Mouse (Mus musculus) midbrain, embryonic 15.5 days (tissue): Measurements from ENCODE around the gene Ring1. TPM values are rescaled to one million over a fixed set of nuclear protein-coding genes. Genes with fewer than 3 reads are reported as not detected.

Experiments
- ATAC-seq: fragments of 200-750 bp; cut with Nextera tagmentation; replicated peaks from 2 replicates; pipeline ENCODE4 v1.8.0; 2017; ENCODE audit warnings: moderate TSS enrichment
- H3K27ac ChIP-seq: fragments of 300-500 bp; sonication (generic); 2 replicates; pipeline ENCODE4 v1.5.1; 2015; ENCODE audit warnings: mild to moderate bottlenecking, inconsistent platforms
- H3K27me3 ChIP-seq: fragments of 300-500 bp; sonication (generic); replicated peaks from 2 replicates; pipeline ENCODE4 v1.6.1; 2015; ENCODE audit warnings: inconsistent platforms
- H3K36me3 ChIP-seq: fragments of 300-500 bp; sonication (generic); replicated peaks from 2 replicates; pipeline ENCODE4 v1.6.1; 2015; ENCODE audit warnings: inconsistent platforms
- H3K4me1 ChIP-seq: fragments of 300-500 bp; sonication (generic); 2 replicates; pipeline ENCODE4 v1.6.1; 2015; ENCODE audit warnings: inconsistent platforms
- H3K4me2 ChIP-seq: fragments of 300-500 bp; sonication (generic); 2 replicates; pipeline ENCODE4 v1.6.1; 2015; ENCODE audit warnings: inconsistent platforms, mild to moderate bottlenecking, moderate library complexity
- H3K4me3 ChIP-seq: fragments of 300-500 bp; sonication (generic); 2 replicates; pipeline ENCODE4 v1.5.1; 2015; ENCODE audit warnings: mild to moderate bottlenecking, inconsistent platforms
- H3K9ac ChIP-seq: fragments of 300-500 bp; sonication (generic); 2 replicates; pipeline ENCODE4 v1.6.1; 2015; ENCODE audit warnings: mild to moderate bottlenecking, inconsistent platforms
- H3K9me3 ChIP-seq: fragments of 300-500 bp; sonication (generic); 2 replicates; pipeline ENCODE4 v1.6.1; 2016; ENCODE audit warnings: inconsistent platforms
- WGBS: fragments of 180-500 bp; shearing (Covaris S2); methylation state at CpG from one replicate; pipeline ENCODE4 v1.1.7; 2015; ENCODE audit warnings: mixed read lengths; 5-methylcytosine and 5-hydroxymethylcytosine counted together
- microRNA counts: library from miRNA; unstranded; fragments of <30 nt; microRNA quantifications from one replicate; lab custom pipeline; 2016
- microRNA-seq: library from miRNA; unstranded; fragments of <30 nt; microRNA quantifications from one replicate; pipeline ENCODE4, GENCODE M21; 2016
- polyA plus RNA-seq: library from polyadenylated mRNA; unstranded; fragments of >200 nt; fragmentation: Nextera tagmentation; extraction: Ambion mirVana; gene quantifications from 2 replicates; pipeline ENCODE4 v1.2.1, GENCODE M21; 2015

Gene Ring1
- polyA plus RNA-seq, 1 experiment from 2014 or later, result 22.8 TPM

DNA sequence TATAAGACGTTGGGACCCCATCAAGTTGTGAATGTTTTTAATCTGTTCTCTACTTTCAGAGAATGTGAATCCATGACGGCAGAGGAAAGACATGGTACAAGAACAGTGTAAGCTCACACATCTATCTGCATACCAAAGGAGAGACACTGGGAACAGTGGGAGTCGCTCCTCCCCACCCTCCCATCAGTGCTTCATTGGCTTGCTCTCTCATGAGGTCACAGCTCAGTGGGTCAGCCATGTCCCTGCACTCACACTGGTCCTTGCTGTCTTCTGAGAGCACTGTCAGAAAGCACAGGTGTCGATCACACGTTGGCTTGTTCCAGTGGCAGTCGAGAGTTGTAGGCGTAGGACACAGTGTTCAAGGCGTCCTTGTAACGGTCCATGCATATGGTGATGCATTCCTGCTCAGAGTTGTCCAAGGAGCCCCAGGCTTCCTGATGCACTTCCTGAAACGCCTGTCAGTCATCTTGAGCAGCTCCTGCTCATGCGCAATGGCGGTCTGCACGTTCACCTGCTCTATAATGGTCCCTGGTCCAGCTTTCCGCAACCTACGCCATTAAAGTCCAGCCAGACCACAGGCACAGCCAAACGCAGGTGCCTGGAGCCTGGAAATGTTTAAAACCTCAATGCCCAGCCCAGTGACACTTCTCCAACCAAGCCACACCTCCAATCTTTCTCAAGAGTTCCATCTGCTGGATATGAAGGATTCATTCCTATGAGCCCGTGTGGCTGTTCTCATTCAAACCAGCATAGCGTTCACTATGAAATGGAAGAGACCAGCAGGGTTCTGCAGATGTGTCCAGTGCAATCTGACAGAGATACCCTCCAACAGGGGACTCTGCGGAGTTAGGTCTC lies 44.1 kb downstream of the Ring1 start:
- H3K36me3 ChIP-seq, result no peaks in the 10 kb centered on the region
- no peak overlapping the region for H3K9ac ChIP-seq
- no peaks in the 10 kb centered on the region for H3K9me3 ChIP-seq
- WGBS, result 77% methylated on average over 19 of the region's 19 CpGs
- ATAC-seq, result peak; percentile 37
- H3K27me3 ChIP-seq, result peaks cover 47% of the 10 kb centered on the region
- peak overlapping the region; percentile 91 for H3K27ac ChIP-seq
- peak overlapping the region; percentile 60 for H3K4me2 ChIP-seq
- H3K4me3 ChIP-seq, result peak overlapping the region; percentile 8; the same call in 1 of the 2 replicates
- H3K4me1 ChIP-seq, result peaks cover 25% of the 10 kb centered on the region

DNA sequence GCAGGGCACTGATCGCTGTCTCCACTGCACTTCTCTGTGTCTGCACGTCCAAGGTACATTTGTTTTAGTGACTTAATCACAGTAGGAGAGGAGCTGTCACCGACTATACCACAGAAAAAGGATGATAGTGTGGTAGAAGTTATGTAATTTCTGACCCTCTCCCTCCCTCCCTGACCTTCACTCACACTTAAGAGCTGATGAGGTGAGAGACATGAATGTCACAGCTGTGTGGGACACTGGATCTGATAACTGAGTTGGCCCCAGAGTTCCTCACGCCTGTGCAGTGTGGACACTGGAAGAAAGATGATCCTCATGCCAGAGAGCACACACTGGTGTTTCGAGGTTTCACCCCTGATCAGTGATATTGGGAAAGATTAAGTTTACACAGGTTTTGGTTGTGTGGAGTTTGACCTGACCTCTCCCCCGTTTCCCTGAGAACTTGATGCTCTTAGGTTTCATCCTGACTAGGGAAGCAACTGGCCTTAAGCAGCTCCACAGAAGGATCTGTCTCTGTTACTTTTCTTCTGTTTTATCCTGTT lies 44.9 kb downstream of the Ring1 start:
- no peaks in the 10 kb centered on the region for H3K36me3 ChIP-seq
- no peaks in the 10 kb centered on the region for H3K9me3 ChIP-seq
- ATAC-seq, result no peak
- H3K4me3 ChIP-seq, result no peak overlapping the region
- peaks cover 47% of the 10 kb centered on the region for H3K27me3 ChIP-seq
- no peak overlapping the region for H3K27ac ChIP-seq
- no peak overlapping the region for H3K4me2 ChIP-seq
- H3K4me1 ChIP-seq, result peaks cover 25% of the 10 kb centered on the region
- no peak overlapping the region for H3K9ac ChIP-seq
- 76% methylated on average over 6 of the region's 6 CpGs for WGBS

DNA sequence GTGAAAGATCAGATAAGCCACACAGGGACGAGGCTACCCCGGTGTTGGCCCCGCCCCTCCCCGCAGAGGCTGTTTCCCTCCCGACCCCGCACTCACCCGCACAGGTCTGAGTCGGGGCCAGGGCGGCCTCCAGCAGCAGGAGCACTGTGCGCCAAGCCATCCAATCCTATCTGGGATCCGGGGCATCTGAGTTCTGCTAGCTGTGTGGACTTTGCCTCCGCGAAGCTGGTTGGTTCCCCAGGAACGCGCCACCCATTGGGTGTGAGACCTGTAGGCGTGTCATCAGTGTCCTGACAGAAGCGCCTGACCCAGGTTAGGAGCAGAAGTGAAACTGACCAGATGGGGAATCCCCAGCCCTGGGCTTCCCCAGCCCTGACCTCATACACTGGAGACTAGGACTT lies 45.8 kb downstream of the Ring1 start:
- under 1% methylated on average over 17 of the region's 17 CpGs for WGBS
- no peaks in the 10 kb centered on the region for H3K36me3 ChIP-seq
- H3K4me3 ChIP-seq, result peak overlapping the region; percentile 35
- H3K4me1 ChIP-seq, result peaks cover 25% of the 10 kb centered on the region
- no peak for ATAC-seq
- H3K4me2 ChIP-seq, result peak overlapping the region; percentile 56
- H3K27me3 ChIP-seq, result peaks cover 47% of the 10 kb centered on the region
- H3K9me3 ChIP-seq, result no peaks in the 10 kb centered on the region
- no peak overlapping the region for H3K27ac ChIP-seq
- peak overlapping the region; percentile 31; the same call in 1 of the 2 replicates for H3K9ac ChIP-seq

DNA sequence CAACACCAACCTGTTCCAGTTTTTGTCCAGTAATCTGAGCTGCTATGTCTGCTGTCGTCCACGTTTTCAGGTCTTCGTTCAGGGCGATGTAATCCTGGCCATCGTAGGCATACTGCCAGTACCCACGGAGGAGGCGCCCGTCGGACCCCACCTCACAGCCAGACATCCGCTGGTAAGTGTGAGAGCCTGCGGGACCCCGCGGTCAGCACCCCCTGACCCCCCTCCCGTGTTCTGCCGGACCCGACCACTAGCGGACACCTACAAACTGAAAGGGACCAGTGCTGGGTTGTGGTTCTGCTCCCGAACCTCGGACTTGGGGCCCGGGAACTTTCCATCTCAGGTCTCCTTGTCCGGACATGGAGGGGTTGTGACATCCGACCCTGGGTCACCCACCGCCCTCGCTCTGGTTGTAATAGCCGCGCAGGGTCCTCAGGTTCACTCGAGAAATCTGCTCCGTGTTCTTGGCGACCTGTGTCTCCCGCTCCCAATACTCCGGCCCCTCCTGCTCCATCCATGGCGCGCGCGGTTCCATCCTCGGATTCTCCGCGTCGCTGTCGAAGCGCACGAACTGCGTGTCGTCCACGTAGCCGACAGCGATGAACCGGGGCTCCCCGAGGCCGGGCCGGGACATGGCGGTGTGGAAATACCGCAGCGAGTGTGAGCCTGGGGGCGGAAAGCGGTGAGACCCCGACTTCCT lies 46.5 kb downstream of the Ring1 start:
- H3K9ac ChIP-seq, result peak overlapping the region; percentile 31
- H3K9me3 ChIP-seq, result no peaks in the 10 kb centered on the region
- no peak overlapping the region for H3K27ac ChIP-seq
- H3K4me2 ChIP-seq, result peak overlapping the region; percentile 56
- H3K4me3 ChIP-seq, result peak overlapping the region; percentile 35
- H3K4me1 ChIP-seq, result peaks cover 25% of the 10 kb centered on the region
- H3K36me3 ChIP-seq, result no peaks in the 10 kb centered on the region
- WGBS, result 2% methylated on average over 57 of the region's 57 CpGs
- H3K27me3 ChIP-seq, result peaks cover 47% of the 10 kb centered on the region
- no peak for ATAC-seq

DNA sequence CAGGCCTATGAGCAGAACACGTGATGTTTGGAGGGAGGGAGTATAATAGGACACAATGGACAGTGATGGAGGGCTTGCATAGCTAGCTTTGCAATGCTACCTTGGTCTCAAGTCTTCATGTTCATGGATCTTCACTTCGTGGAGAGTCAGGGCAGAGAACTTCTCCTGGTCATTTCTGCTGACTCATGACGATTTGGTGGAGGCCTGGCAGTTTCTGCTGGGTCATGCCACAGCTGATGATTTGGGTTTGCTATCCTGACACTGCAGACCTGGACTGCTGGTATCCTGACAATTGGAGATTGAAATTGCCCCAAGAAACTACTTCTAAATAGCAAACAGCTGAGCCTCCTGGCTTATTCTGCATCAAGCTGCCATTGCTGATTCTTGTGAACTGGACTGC lies 50.9 kb downstream of the Ring1 start:
- 62% methylated on average over 3 of the region's 3 CpGs for WGBS
- Histone ChIP-seq H3K27ac (no peak overlapping the region), H3K4me3 (no peak overlapping the region), H3K36me3 (no peaks in the 10 kb centered on the region), H3K9me3 (no peaks in the 10 kb centered on the region), H3K4me2 (no peak overlapping the region), H3K27me3 (peaks cover 28% of the 10 kb centered on the region), H3K4me1 (peaks cover 8% of the 10 kb centered on the region; the same call in 1 of the 2 replicates), H3K9ac (no peak overlapping the region)
- no peak for ATAC-seq

DNA sequence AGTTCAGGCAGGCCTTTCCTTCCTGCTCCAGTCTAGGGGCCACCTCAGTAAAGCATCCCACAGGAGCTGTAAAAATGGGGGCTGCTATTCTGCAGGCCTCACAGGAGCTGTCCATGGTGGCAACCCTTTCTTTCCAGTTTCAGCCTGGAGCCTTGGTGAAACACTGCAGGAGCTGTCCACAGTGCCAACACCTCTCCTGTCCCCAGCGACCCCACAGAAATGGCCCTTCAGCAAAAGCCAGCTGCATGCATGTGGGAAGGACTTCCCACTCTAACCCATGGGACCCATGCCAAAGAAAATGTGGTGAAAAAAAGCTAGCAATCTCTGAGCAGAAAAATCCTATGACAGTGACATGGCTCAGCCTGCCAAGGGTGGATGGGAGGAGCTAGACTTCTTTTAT lies 51.8 kb downstream of the Ring1 start:
- no peak overlapping the region for H3K27ac ChIP-seq
- no peak overlapping the region for H3K9ac ChIP-seq
- no peak for ATAC-seq
- no peaks in the 10 kb centered on the region for H3K4me1 ChIP-seq
- H3K9me3 ChIP-seq, result no peaks in the 10 kb centered on the region
- peaks cover 19% of the 10 kb centered on the region for H3K27me3 ChIP-seq
- H3K36me3 ChIP-seq, result no peaks in the 10 kb centered on the region
- H3K4me2 ChIP-seq, result no peak overlapping the region
- WGBS, result 23% methylated on average over 1 of the region's 1 CpGs
- H3K4me3 ChIP-seq, result no peak overlapping the region

MicroRNAs within 50 kb of the gene (microRNA counts, 519-probe panel; counts per million panel counts)
- 3,307 counts per million, percentile 76 among the panel's probes with 10 or more counts for microRNA mmu-miR-219 (lab: Ali Mortazavi, UCI)

Small RNA genes within 50 kb of the gene (microRNA-seq; reads per million reads assigned to microRNA genes)
- not detected for gene Mir219a-1
- not detected for gene Mir219c

Other genes with a start within 250 kb of the Ring1 start
- gene Angptl4, start 242.8 kb downstream of the Ring1 start, polyA plus RNA-seq, result 22.6 and 23.3 TPM in 2 replicates
- 51.5 and 53.4 TPM in 2 replicates for gene Kank3, start 214.2 kb downstream of the Ring1 start, polyA plus RNA-seq
- gene Rps28, start 200.1 kb downstream of the Ring1 start, polyA plus RNA-seq, result 476 TPM in 2 replicates
- 467 and 476 TPM in 2 replicates for gene Ndufa7, start 200.1 kb downstream of the Ring1 start, polyA plus RNA-seq
- gene Cd320, start 181.6 kb downstream of the Ring1 start, polyA plus RNA-seq, result 50.8 and 58.9 TPM in 2 replicates
- gene Gm7029, start 150.8 kb downstream of the Ring1 start, polyA plus RNA-seq, result not detected in 2 replicates
- gene Kifc1, start 134.0 kb downstream of the Ring1 start, polyA plus RNA-seq, result 1.5 and 2.6 TPM in 2 replicates
- 0.50 and 0.51 TPM in 2 replicates for gene Platr17, start 119.5 kb downstream of the Ring1 start, polyA plus RNA-seq
- 59.4 and 61.1 TPM in 2 replicates for gene Daxx, start 115.3 kb downstream of the Ring1 start, polyA plus RNA-seq
- 23.6 and 28.6 TPM in 2 replicates for gene Tapbp, start 108.8 kb downstream of the Ring1 start, polyA plus RNA-seq
- gene Zbtb22, start 108.8 kb downstream of the Ring1 start, polyA plus RNA-seq, result 18.1 and 18.3 TPM in 2 replicates
- gene Rgl2, start 95.1 kb downstream of the Ring1 start, polyA plus RNA-seq, result 60.9 and 61.1 TPM in 2 replicates
- gene Pfdn6, start 84.3 kb downstream of the Ring1 start, polyA plus RNA-seq, result 178 TPM in 2 replicates
- gene Wdr46, start 84.0 kb downstream of the Ring1 start, polyA plus RNA-seq, result 25.9 and 26.2 TPM in 2 replicates
- gene B3galt4, start 73.2 kb downstream of the Ring1 start, polyA plus RNA-seq, result 14.9 and 15.1 TPM in 2 replicates
- gene Vps52, start 68.9 kb downstream of the Ring1 start, polyA plus RNA-seq, result 80.9 and 84.4 TPM in 2 replicates
- 689 and 743 TPM in 2 replicates for gene Rps18, start 68.7 kb downstream of the Ring1 start, polyA plus RNA-seq
- 19.0 and 20.1 TPM in 2 replicates for gene H2-K1, start 24.3 kb downstream of the Ring1 start, polyA plus RNA-seq
- 65.6 and 74.1 TPM in 2 replicates for gene H2-Ke6, start 3.4 kb upstream of the Ring1 start, polyA plus RNA-seq
- 178 and 184 TPM in 2 replicates for gene Slc39a7, start 7.0 kb upstream of the Ring1 start, polyA plus RNA-seq
- 64.7 and 65.5 TPM in 2 replicates for gene Rxrb, start 7.1 kb upstream of the Ring1 start, polyA plus RNA-seq
- gene Col11a2, start 14.8 kb upstream of the Ring1 start, polyA plus RNA-seq, result 3.2 and 4.8 TPM in 2 replicates
- not detected in 2 replicates for gene H2-Oa, start 67.7 kb upstream of the Ring1 start, polyA plus RNA-seq
- gene H2-DMa, start 94.9 kb upstream of the Ring1 start, polyA plus RNA-seq, result 17.2 and 18.8 TPM in 2 replicates
- gene Brd2, start 98.0 kb upstream of the Ring1 start, polyA plus RNA-seq, result 137 and 140 TPM in 2 replicates
- gene H2-DMb2, start 118.6 kb upstream of the Ring1 start, polyA plus RNA-seq, result 0.27 and 0.65 TPM in 2 replicates
- gene H2-DMb1, start 128.4 kb upstream of the Ring1 start, polyA plus RNA-seq, result 0.79 and 1.2 TPM in 2 replicates
- gene Tap1, start 162.9 kb upstream of the Ring1 start, polyA plus RNA-seq, result 2.3 and 3.1 TPM in 2 replicates
- 1.5 and 2.0 TPM in 2 replicates for gene Psmb9, start 163.1 kb upstream of the Ring1 start, polyA plus RNA-seq
- 4.1 and 4.2 TPM in 2 replicates for gene Psmb8, start 173.0 kb upstream of the Ring1 start, polyA plus RNA-seq
- 1.7 and 2.2 TPM in 2 replicates for gene Tap2, start 178.8 kb upstream of the Ring1 start, polyA plus RNA-seq
- gene H2-Ob, start 214.2 kb upstream of the Ring1 start, polyA plus RNA-seq, result 0.06 and 0.18 TPM in 2 replicates
- gene H2-Ab1, start 233.0 kb upstream of the Ring1 start, polyA plus RNA-seq, result 1.4 and 2.3 TPM in 2 replicates